Mouse (Mus musculus) retina, postnatal 7 days (tissue): Measurements from ENCODE around the gene Gtf2a2.

Experiments used
- DNase-seq: peaks from one replicate; pipeline ENCODE4 v3.0.0-alpha.2; 2012; ENCODE audit warnings: low read depth, low spot score

Gtf2a2 gene

DNA sequence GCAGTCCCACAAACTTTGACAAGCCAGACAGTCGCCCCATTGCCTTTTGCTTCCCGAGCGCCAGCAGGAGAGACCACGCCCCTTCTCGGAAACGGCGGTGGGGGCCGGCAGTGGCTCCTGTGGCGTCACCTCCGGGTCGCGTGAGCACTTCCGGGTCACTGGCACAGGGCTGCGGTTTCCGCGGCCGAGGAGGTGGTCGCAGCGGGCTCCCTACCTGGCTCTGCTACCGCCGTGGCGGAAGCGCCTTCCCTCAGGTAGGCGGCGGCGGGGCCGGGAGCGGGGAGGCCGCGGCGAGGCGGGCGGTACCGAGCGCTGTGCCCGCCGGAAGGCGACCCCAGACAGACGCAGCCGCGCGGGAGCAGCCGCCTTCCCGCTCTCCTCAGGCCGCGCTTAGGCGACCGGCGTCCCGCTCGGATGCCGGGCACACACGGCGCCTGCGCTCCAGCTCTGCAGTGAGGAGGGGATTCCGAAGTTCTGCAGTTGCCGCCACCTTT, at the start of gene Gtf2a2:
Gene Gtf2a2, plus strand, starts transcription at position 143 of the 494 bp plus-strand sequence.
- DNase-seq, result peak; percentile 82

DNA sequence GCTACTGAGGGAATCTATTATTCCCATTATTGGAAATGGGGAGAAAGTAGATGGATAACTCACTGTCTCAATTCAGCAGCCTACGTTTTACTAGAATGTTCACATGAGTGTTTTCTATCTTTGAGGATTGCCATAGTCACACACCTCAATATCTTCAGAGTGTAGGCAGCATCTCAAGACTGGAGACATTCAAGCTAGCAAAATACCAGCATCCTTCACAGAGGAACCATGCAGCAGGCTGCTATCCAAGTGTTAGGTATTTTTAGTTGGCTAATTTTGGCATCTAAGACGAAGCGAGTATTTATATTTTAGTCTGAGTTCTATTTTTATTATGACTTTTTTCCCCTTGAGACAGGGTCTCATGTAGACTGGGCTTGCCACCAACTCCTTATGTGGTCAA, 48.0 kb upstream of the Gtf2a2 start:
- no peak for DNase-seq

DNA sequence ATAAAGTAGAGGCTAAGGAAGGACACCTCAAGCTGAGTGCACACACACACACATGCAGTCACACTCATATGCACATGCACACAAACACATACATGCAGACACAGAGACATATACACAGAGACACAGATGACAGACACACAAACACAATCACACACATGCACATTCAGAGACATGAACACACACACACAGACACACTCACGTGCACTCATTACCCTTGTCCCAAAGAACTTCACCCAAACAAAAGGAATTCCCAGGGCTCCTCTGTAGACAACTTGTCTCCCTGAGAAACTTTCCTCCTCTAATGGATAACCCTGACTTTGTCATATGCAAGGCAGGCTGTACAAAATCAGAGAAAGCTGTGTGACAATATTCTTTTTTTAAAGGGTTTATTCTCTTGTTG, 26.8 kb upstream of the Gtf2a2 start:
- DNase-seq, result no peak

DNA sequence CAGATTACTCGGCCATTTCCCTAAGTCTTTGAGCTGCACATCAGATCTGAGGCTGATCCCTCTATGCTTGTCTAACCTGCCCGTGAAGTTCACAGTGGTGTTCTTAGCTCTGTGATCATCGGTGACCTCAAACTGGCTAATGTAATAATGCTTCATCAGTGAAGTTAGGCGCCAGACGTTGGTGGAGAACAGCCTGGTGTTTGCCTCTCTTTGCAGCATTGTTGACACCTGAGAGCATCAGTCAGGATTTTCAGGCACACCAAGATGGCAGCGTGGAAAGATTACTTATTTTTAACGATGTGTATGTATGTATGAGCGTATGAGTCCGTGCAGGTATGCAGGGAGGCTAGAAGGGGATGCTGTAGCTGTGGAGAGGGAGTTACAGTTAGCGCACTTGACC, 26.3 kb upstream of the Gtf2a2 start:
- DNase-seq, result no peak

DNA sequence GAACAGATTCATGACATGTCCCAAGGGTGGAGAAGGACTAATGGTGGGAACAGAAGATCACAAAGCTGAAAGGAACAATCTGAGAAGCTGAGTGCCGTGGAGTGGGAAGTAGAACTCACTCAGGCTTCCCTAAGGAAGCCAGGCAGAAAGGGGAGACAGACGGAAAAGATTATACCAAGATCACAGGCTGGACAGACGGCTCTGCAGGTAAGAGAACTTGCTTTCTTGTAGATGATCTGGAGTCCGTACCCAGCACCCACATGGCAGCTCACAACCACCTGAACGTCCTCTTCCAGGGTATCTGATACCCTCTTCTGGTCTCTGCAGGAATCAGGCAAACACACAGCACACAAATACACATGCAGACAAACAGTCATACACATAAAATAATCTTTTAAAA, 25.8 kb upstream of the Gtf2a2 start:
- DNase-seq, result no peak

DNA sequence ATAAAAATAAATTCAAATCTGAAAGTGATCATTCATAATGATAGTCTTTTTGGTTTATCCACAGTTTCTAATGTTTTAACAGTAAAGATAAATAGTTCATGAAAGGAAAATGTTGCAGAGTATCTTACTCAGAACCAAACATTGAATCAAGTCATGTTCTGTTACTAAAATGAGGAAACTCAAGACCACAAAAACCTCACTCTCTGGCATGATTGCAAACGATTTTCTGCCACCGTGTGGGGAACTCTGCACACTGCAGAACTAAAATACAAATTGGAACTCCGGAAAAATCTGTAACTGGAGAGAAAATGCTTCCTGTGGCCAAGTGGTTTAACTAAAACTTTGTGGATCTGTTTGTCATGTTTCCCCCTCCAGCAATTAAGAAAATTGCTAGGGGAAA, 24.8 kb upstream of the Gtf2a2 start:
- DNase-seq, result peak; percentile 27

DNA sequence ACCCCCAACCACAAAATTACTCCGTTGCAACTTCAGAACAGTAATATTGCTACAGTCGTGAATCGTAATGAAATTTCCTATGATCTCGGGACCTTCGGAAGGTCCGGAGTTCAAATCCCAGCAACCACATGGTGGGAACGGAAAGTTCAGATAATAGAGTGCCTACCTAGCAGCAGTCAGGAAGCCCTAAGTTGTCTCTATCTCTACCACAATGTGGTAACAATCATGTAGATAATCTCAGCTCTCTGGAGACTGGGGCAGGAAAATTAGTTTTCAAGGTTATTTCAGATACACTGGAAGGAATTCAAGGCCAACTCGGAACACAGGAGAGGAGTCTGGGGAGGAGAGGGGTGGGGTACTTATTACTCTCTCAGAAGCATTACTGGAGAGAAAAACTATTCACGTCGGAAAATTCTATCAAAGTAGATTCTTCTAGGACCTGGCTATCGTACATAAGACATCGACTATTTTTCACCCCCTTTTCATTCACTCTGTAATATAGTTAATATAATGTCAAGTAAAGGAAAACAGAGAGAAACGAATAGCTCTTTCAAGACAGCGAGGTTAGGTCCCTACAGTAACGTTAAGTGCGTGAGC, 23.5 kb upstream of the Gtf2a2 start:
- no peak for DNase-seq

DNA sequence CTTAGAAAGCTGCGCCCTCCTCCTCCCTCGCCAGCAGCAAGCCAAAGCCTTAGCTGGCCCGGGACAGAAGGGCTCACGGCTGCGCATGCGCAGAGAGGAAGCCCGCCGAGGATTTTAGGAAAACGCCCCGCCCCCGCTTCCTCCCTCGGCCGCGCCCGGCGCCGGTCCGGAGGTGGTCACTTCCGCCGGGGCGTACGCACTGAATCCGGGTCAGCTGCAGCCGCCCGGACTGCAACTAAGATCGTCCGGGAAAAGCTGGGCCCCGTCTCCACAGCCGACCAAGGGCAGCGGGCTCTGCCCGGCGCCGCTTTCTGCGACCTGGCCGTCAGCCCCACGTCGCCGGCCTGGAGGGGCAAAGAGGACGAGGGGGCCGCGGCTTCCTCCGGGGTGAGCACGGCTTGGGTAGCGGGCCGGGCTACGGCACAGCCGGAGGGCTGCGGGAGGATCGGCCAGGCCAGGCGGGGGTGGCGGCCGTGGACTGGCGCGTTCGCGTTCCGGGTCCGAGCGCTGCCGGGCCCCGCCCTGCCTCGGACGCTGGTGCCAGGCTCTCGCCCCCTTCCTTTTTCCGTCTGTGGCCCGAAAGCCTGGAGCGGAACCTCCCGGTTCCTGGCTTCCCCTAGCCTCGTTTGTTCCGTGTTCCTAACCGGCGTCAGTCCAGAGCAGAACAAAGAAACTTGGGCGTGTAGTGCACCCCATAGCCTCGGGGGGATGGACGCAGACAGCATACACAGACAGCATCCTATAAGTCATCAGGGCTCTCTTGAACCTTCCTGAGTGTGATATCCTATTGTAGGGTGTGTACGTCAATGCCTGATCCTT, 22.8 kb upstream of the Gtf2a2 start, which contains the start of gene Bnip2:
Gene Bnip2, plus strand, starts transcription at position 164 of the 819 bp plus-strand sequence.
- peak; percentile 88 for DNase-seq

DNA sequence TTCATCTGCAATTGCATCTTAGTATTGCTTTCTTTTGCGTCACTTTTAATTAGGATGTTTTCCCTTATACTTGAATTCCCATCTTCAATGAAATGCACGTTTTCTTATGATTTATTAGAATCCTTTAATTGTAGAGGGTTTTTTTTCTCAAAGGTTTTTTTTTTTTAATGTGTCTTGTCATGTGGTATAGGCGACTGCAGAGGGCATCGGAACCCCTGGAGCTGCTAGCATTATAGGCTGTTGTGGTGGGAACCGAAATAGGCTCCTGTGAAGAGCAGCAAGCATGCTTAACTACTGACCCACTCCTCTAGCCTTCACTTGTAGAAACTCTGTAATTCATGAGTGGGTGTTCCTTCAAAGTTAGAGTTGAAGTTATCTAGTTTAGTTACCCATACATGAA, 22.0 kb upstream of the Gtf2a2 start:
- no peak for DNase-seq

DNA sequence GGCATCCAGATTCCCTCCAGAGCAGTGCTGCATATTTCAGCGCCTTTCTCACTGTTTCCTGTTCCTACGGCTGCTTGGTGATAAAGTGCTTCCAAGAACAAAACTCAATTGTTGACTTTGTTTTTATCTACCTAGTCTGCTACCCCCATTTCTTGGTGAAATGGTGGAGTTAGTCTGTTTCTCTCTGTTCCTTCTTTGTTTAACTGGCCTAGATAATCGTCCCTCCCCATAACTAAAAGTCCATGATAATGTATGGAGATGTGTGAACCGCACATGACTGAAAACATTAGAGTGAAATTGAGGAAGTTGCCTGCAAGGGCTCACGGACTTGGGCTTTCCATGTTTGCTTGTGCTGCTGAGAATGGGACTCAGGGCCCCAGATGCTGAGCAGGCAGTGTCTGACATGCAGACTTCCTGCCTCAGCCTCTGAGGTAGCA, 19.5 kb upstream of the Gtf2a2 start:
- DNase-seq, result no peak

DNA sequence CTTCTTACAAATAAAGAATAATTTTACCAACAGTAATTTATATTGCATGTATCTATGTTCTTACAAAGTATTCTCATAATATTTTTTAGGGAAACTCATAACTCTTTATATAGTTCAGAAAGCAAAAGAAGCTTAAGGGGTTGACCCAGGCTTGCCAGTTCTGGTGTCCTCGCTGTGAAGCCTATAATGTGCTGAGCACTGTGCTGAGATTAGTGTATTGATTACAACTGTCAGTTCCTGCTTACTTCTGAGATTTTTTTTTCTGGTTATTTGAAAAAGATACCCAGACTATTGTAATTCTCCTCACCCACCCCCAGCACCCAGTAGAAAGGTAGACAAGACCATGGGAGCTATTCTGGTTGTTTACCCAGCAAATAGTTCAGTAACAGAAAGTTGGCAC, 18.9 kb upstream of the Gtf2a2 start:
- no peak for DNase-seq

DNA sequence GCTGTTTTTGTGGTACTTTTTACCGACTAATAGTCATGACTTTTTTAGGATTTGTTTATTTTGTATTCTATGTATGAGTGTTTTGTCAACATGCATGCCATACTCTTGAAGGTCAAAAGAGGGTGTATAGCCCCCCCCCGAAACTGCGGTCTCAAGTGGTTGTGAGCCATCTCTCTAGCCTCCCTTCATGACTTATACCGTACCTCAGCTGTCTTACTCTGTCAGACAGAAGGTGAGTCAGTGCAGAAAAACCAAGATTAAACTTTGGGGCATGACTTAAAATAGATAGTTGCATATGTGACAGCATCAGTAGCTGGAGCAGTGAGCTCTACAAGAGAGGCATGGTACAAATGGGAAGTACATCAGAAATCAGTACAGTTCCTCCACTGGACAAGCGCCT, 17.8 kb upstream of the Gtf2a2 start:
- no peak for DNase-seq

DNA sequence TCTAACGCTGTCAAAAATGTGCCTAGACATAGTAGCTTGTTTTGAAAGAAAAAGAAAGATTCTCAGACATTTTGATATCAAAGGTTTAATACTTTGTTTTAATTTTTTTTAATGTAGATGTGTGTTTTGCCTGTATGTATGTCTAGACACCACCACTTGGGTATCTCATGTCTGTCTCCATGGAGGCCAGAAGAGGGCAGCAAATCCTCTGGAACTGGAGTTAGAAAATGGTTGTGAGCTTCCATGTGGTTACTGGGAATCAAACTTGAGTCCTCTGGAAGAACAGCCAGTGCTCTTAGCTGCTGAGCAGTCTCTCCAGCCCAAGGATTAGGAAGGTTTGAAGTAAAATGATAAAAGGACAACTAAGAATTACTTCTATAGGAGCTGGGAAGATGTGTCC, 13.0 kb upstream of the Gtf2a2 start:
- DNase-seq, result no peak

DNA sequence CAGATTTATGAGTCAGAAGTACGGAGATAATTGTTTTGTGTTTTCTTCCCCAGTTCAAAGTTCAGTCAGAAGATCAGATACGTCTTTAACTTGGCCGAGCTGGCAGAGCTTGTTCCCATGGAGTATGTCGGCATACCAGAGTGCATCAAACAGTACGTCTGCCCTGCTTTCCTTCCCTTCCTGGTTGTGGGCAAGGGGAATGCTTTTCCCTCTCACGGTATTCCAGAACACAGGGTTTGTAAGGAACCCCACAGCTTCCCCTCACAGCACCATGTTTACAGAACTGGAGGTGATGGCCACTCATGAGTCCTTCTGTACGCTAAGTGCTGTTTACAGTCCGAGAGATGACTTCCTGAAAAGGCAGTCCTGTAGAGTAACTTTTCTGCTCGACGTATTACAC, 8.8 kb upstream of the Gtf2a2 start:
- DNase-seq, result no peak

DNA sequence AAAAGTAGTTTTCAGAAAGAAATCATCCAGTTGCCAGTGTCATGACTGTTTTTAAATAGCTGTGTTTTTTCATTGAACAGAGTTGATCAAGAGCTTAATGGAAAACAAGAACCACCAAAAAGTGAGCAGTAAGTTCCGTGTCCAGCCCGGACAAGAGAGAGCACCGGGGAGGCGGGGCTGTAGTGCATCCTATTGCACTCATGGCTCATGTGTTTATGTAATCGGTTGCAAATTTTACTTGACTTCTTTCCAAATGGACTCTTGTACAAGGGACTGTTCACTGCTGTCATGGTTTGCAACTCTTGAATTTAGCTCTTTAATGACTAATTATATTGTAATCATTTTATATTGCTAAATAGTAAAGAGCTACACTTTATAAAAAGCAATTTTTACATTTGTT, 5.4 kb upstream of the Gtf2a2 start:
- DNase-seq, result no peak

DNA sequence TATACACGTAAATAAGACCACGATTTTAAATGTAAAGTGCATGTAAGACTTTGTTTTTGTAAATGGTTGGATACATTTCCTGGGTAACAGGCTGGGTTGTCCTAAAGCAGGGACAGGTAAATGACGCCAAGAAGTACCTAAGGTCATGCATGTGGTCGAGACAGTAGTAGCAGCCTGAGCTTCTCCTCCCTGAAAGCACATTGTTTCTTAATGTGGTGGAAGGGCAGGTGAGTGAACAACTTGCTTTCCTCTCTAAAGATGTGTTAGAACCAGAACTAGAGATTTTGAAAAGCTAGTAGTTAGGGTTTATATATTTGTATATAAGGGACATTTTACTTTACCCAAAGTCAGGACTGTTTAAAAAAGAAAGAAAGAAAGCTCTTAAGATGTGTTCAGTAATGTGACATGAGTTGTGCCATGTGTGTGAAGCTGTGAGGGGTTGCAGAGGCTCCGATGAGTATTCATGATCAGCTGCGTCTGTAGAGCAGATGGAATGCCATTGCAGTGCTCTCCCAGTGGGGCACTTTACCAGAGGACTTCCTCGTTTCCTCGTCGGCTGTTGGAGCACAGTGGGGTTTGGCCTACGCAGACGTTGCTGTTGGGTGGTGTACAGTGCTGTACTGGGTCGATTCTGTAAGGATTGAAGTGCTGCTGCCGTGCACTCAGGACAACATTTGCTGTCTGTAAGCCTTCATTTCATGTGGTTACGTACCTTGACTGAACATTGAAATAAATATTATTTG, 4.7 kb upstream of the Gtf2a2 start:
- DNase-seq, result no peak

DNA sequence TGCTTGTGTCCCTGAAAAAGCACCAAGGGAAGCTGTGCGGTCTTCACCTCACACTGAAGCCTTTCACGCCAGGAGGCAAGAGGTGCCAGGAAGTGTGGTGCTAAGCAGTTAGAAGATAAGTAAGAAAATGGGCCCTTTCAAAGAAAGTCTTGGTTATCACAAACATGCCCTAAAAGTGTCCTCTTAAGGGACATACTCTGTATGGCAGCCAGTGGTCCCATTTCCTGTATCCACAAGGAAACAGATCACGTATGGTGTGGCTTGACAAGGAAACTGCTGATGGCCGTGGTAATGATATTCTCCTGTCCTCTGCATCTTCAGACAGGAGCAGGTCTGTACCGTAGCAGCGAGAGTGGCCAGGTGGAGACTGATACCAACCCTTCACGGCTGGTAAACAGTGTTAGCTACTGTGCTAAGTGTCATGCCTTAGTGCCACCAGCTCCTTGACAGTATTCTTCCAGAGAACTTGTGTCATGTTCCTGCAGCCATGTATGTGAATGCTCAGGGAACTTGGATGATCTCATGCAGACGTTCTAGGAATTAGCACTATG, 2.5 kb upstream of the Gtf2a2 start:
- no peak for DNase-seq

DNA sequence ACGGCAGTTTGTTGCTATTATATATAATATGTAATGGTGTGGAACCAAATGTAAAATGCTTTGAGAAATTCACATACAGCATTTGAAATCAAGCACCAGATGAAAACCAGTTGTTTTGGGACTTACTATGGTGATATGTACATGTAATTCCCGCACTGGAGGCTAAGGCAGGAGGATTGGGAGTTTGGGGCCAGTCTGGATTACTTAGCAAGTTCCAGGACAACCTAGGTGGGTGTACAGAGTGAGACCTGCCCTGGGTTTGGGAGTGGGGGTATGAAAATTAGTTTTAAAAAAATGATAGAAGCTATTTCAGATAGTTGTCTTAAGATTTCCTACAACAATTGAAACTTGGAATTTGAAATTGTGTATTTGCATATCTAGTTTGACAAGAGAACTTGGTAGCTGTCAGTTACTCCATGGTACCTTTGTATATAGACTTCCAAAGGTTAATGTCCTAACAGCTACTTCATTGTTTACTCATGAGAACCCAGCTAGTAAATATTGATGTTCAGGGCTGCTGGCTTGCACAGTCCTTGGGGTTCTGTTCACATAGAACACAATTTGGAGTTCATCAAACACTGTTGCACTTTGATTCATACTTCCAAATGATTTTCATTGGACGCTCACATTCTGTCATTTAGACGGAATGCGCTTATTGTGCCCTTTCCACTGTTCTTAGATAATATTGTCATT, 1.4 kb upstream of the Gtf2a2 start:
- DNase-seq, result no peak

DNA sequence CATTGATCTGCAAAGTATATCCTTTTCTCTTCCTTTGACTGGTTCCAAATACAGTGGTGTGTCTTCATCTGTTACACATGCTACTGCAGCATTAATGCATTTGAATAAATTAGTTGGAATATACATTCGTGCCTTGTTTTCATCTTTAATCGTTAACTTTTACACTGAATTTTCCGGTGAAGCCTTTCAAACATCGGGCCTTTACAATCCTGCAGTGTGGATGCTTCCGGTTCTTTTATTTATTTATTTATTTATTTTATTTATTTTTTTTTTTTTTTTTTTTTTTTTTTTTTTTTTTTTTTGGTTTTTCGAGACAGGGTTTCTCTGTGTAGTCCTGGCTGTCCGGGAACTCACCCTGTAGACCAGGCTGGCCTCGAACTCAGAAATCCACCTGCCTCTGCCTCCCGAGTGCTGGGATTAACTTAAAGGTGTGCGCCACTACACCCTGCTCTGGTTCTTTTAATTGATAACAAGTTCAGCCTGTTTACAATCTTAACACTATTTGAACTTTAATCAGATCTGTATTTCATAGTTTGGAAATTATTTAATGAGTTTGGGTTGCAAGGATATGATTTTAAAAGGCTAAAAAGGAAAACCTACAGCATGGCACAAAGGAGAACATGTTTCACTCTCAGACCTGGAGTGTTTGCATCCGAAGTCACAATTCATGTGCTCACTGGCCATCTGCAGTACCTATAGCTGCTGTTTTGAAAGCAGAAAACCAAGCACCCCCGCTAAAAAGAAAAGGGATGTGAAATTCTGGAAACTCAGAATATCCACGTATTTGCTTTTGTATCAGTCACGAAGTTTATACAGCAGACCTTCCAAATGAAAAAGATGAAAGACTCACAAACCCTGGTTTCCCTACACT, 578 bp upstream of the Gtf2a2 start:
- no peak for DNase-seq

DNA sequence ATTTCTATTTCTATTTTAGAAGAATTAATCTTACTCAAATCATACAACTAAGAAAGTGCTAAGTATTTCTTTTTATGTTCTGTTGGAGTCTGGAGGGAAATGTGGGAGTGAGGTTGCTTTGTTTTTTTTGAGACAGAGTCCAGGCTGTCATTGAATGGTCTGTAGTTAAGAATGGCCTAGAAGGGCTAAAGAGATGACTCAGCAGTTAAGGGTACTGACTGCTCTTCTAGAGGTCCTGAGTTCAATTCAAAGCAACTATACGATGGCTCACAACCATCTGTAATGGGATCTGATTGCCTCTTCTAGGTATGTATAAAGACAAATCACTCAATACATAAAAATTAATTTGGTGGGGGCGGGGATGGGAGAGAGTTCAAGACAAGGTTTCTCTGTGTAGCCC, 3.3 kb downstream of the Gtf2a2 start:
- no peak for DNase-seq

DNA sequence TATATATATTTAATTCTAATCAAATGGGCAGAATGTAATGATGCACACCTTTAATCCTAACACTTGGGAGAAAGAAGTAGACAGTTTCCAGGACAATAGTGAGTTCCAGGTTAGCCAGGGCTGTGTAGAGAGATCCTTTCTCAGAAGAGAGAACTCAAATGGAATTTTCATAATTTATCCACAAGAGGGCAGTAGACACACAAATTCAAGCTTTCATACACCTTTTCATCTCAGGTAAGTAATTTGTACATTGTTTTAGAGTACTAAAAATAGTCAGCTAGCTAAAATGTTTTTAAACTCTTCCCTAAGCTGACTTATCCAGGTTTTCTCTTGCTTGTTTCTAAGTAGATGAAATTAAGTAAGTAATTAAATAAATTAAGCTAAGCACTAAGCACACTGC, 6.5 kb downstream of the Gtf2a2 start:
- DNase-seq, result no peak
